Comparison of ENCODE assay signal across 8 mouse cellular contexts in genomic region chr7:16002171-16002570, GRCm38 (mm10). TPM values are rescaled to one million over a fixed set of nuclear protein-coding genes. Genes with fewer than 3 reads are reported as not detected.
DNase-seq lines count a peak whose midpoint lies in the region; TF ChIP-seq lines count a peak whose summit lies in the region.

No protein-coding gene starts in this region.

- no peak overlapping the region for H3K4me3 ChIP-seq in left cerebral cortex, adult 2 months

- TF ChIP-seq CTCF in left cerebral cortex, adult 2 months (IDR thresholded peaks at IDR 0.05), result no peak; the same call in none of the 2 replicates

- DNase-seq in kidney, postnatal 36 days, result peak; percentile 34 to 35
- no peak for DNase-seq in kidney, adult 11 months
- peak; percentile 39 for DNase-seq in adrenal gland, postnatal 25 days
- peak; percentile 54 to 78 for DNase-seq in gastrocnemius, postnatal 4 days (ENCODE audit: low spot score in 2 of 2)
- DNase-seq in left cerebral cortex, adult 2 months (ENCODE audit: extremely low spot score in 1 of 2, low spot score in 2 of 2), result peak; percentile 63 to 65
- DNase-seq in ovary, postnatal 36 days (ENCODE audit: low spot score), result peak; percentile 43
- DNase-seq in cerebellum, adult 9-11 months, result no peak
- DNase-seq in embryo, embryonic 10 days (ENCODE audit: low spot score), result no peak

- peak overlapping the region; percentile 64 for H3K27ac ChIP-seq in left cerebral cortex, adult 2 months

- intact Hi-C loops in left cerebral cortex, adult 2 months (cut with DNase I), result loop anchor here (1.0 kb wide), 1 partner anchor 45 kb away; the partner anchor contains the start of gene Bicra

RNA-seq across cellular contexts. Expression of gene Ehd2, which starts 34.8 kb away (rescaled TPM):
- 38.3 and 41.0 TPM in 2 replicates for total RNA-seq in adrenal gland, postnatal 25 days (2021)
- 100 to 1,000 TPM; 160 to 194 TPM for total RNA-seq in gastrocnemius, postnatal 4 days (2021)
- 1 to 10 TPM; 6.4 to 6.7 TPM for total RNA-seq in left cerebral cortex, adult 2 months (2021)

RNA-seq across cellular contexts. Expression of gene Bicra, which starts 45.5 kb away (rescaled TPM):
- total RNA-seq in adrenal gland, postnatal 25 days (2021), result 14.0 and 22.5 TPM in 2 replicates
- 10 to 100 TPM; 12.1 to 12.6 TPM for total RNA-seq in gastrocnemius, postnatal 4 days (2021)
- total RNA-seq in left cerebral cortex, adult 2 months (2021), result 10 to 100 TPM; 14.5 to 15.4 TPM

RNA-seq across cellular contexts. Expression of gene Nop53, which starts 56.3 kb away (rescaled TPM):
- total RNA-seq in adrenal gland, postnatal 25 days (2021), result 174 TPM in 2 replicates
- 100 to 1,000 TPM; 172 to 173 TPM for total RNA-seq in gastrocnemius, postnatal 4 days (2021)
- total RNA-seq in left cerebral cortex, adult 2 months (2021), result 100 to 1,000 TPM; 108 to 113 TPM

RNA-seq across cellular contexts. Expression of gene Zfp541, which starts 59.4 kb away (rescaled TPM):
- total RNA-seq in adrenal gland, postnatal 25 days (2021), result 0.21 TPM in 1 of 2 replicates, not detected in the other
- under 1 TPM in 1 of 2 experiments, not detected in 1; 0.05 TPM for total RNA-seq in gastrocnemius, postnatal 4 days (2021)
- under 1 TPM; 0.77 to 0.97 TPM for total RNA-seq in left cerebral cortex, adult 2 months (2021)

Comparison
In these comparisons a context has a peak if more than half of its experiments do, and no peak if none do; other contexts are left out.
1. DNase-seq: peak in kidney, postnatal 36 days (2 of 2), adrenal gland, postnatal 25 days (single experiment), gastrocnemius, postnatal 4 days (2 of 2), left cerebral cortex, adult 2 months (2 of 2) and ovary, postnatal 36 days (single experiment); none in kidney, adult 11 months (single experiment), cerebellum, adult 9-11 months (single experiment) and embryo, embryonic 10 days (single experiment).